Mouse (Mus musculus): ENCODE measurements around the gene Psmd5. TPM values are rescaled to one million over a fixed set of nuclear protein-coding genes. Genes with fewer than 3 reads are reported as not detected.
"Not testable (repeated sequence)": the region's sequence is repeated elsewhere in the genome, so short reads cannot be mapped to it uniquely, and the experiment has no call there.

Gene Psmd5
- polyA plus RNA-seq, 1 experiment from 2014 or later = 102 TPM

GRCm38 (mm10) chr2:34874271-34874670 is 497 bp downstream of the Psmd5 start, which contains the start of gene Cutal:
Gene Cutal, plus strand, starts transcription at chr2:34874396.
- WGBS = 3% methylated on average over 14 of the region's 14 CpGs
- Histone ChIP-seq H3K27ac (ENCODE audit: low read length) (no peak within 1 kb of the TSS), H3K36me3 (ENCODE audit: control insufficient read depth, insufficient read depth) (no peaks in the 10 kb centered on the region), H3K4me2 (ENCODE audit: low read length) (0 out of 2 replicates have a peak within 1 kb of the TSS, but pooled peaks have one; percentile 9), H3K27me3 (replicated peaks; ENCODE audit: control insufficient read depth, insufficient read depth, low read length) (peaks cover 21% of the 10 kb centered on the region), H3K4me3 (replicated peaks; ENCODE audit: low read length) (no peak within 1 kb of the TSS), H3K9me3 (ENCODE audit: control insufficient read depth, low read length) (no peaks in the 10 kb centered on the region), H3K4me1 (replicated peaks; ENCODE audit: control insufficient read depth, insufficient read depth, low read length) (peaks cover 13% of the 10 kb centered on the region), H3K9ac (replicated peaks; ENCODE audit: low read depth, low read length) (0 out of 2 replicates have a peak within 1 kb of the TSS, but pooled peaks have one; percentile 17)
- ATAC-seq = no peak

GRCm38 (mm10) chr2:34870520-34871474 is 4.0 kb downstream of the Psmd5 start:
- ATAC-seq = peak; percentile 99
- Histone ChIP-seq H3K4me2 (ENCODE audit: low read length) (peak overlapping the region; percentile 86), H3K4me3 (replicated peaks; ENCODE audit: low read length) (peak overlapping the region; percentile 80), H3K27me3 (replicated peaks; ENCODE audit: control insufficient read depth, insufficient read depth, low read length) (peaks cover 18% of the 10 kb centered on the region), H3K36me3 (ENCODE audit: control insufficient read depth, insufficient read depth) (no peaks in the 10 kb centered on the region), H3K4me1 (replicated peaks; ENCODE audit: control insufficient read depth, insufficient read depth, low read length) (peaks cover 25% of the 10 kb centered on the region), H3K9ac (replicated peaks; ENCODE audit: low read depth, low read length) (peak overlapping the region; percentile 75), H3K9me3 (ENCODE audit: control insufficient read depth, low read length) (no peaks in the 10 kb centered on the region), H3K27ac (ENCODE audit: low read length) (peak overlapping the region; percentile 91)
- WGBS = under 1% methylated on average over 67 of the region's 67 CpGs

- no peak for ATAC-seq
- H3K4me2 ChIP-seq (ENCODE audit: low read length) = peak overlapping the region; percentile 60
- peak overlapping the region; percentile 35 for H3K4me3 ChIP-seq (replicated peaks; ENCODE audit: low read length)
- no peaks in the 10 kb centered on the region for H3K9me3 ChIP-seq (ENCODE audit: control insufficient read depth, low read length)
- H3K27ac ChIP-seq (ENCODE audit: low read length) = no peak overlapping the region
- peaks cover 16% of the 10 kb centered on the region for H3K27me3 ChIP-seq (replicated peaks; ENCODE audit: control insufficient read depth, insufficient read depth, low read length)
- WGBS = 31% methylated on average over 5 of the region's 5 CpGs
- peak overlapping the region; percentile 37 for H3K9ac ChIP-seq (replicated peaks; ENCODE audit: low read depth, low read length)
- peaks cover 6% of the 10 kb centered on the region for H3K36me3 ChIP-seq (ENCODE audit: control insufficient read depth, insufficient read depth)
- H3K4me1 ChIP-seq (replicated peaks; ENCODE audit: control insufficient read depth, insufficient read depth, low read length) = peaks cover 25% of the 10 kb centered on the region
Observed at GRCm38 (mm10) chr2:34869680-34870079, 5.1 kb downstream of the Psmd5 start.

- no peak overlapping the region for H3K4me3 ChIP-seq (replicated peaks; ENCODE audit: low read length)
- no peak overlapping the region for H3K4me2 ChIP-seq (ENCODE audit: low read length)
- H3K27me3 ChIP-seq (replicated peaks; ENCODE audit: control insufficient read depth, insufficient read depth, low read length) = no peaks in the 10 kb centered on the region
- H3K36me3 ChIP-seq (ENCODE audit: control insufficient read depth, insufficient read depth) = peaks cover 48% of the 10 kb centered on the region
- no peak overlapping the region for H3K27ac ChIP-seq (ENCODE audit: low read length)
- no peak overlapping the region for H3K9ac ChIP-seq (replicated peaks; ENCODE audit: low read depth, low read length)
- H3K4me1 ChIP-seq (replicated peaks; ENCODE audit: control insufficient read depth, insufficient read depth, low read length) = no peaks in the 10 kb centered on the region
- H3K9me3 ChIP-seq (ENCODE audit: control insufficient read depth, low read length) = no peaks in the 10 kb centered on the region
- ATAC-seq = no peak
- WGBS = 92% methylated on average over 8 of the region's 8 CpGs
Observed at GRCm38 (mm10) chr2:34857728-34858127, 17.0 kb downstream of the Psmd5 start.

GRCm38 (mm10) chr2:34855265-34855664 is 19.5 kb downstream of the Psmd5 start:
- Histone ChIP-seq H3K27me3 (replicated peaks; ENCODE audit: control insufficient read depth, insufficient read depth, low read length) (no peaks in the 10 kb centered on the region), H3K4me3 (replicated peaks; ENCODE audit: low read length) (no peak overlapping the region), H3K9ac (replicated peaks; ENCODE audit: low read depth, low read length) (no peak overlapping the region), H3K36me3 (ENCODE audit: control insufficient read depth, insufficient read depth) (peaks cover 52% of the 10 kb centered on the region), H3K4me1 (replicated peaks; ENCODE audit: control insufficient read depth, insufficient read depth, low read length) (no peaks in the 10 kb centered on the region), H3K27ac (ENCODE audit: low read length) (no peak overlapping the region), H3K4me2 (ENCODE audit: low read length) (no peak overlapping the region), H3K9me3 (ENCODE audit: control insufficient read depth, low read length) (no peaks in the 10 kb centered on the region)
- ATAC-seq = no peak
- 95% methylated on average over 4 of the region's 4 CpGs for WGBS

- 88% methylated on average over 1 of the region's 1 CpGs for WGBS
Observed at GRCm38 (mm10) chr2:34847702-34848101, 27.1 kb downstream of the Psmd5 start.

GRCm38 (mm10) chr2:34843211-34843939 is 31.4 kb downstream of the Psmd5 start:
- Histone ChIP-seq H3K9ac (replicated peaks; ENCODE audit: low read depth, low read length) (no peak overlapping the region), H3K4me1 (replicated peaks; ENCODE audit: control insufficient read depth, insufficient read depth, low read length) (no peaks in the 10 kb centered on the region), H3K9me3 (ENCODE audit: control insufficient read depth, low read length) (no peaks in the 10 kb centered on the region), H3K4me2 (ENCODE audit: low read length) (no peak overlapping the region), H3K4me3 (replicated peaks; ENCODE audit: low read length) (no peak overlapping the region), H3K27me3 (replicated peaks; ENCODE audit: control insufficient read depth, insufficient read depth, low read length) (no peaks in the 10 kb centered on the region), H3K36me3 (ENCODE audit: control insufficient read depth, insufficient read depth) (no peaks in the 10 kb centered on the region), H3K27ac (ENCODE audit: low read length) (no peak overlapping the region)
- ATAC-seq = no peak
- 84% methylated on average over 11 of the region's 11 CpGs for WGBS

More at GRCm38 (mm10) chr2:34847702-34848101, 27.1 kb downstream of the Psmd5 start:
- Histone ChIP-seq H3K27ac (ENCODE audit: low read length) (no peak overlapping the region), H3K9ac (replicated peaks; ENCODE audit: low read depth, low read length) (no peak overlapping the region), H3K36me3 (ENCODE audit: control insufficient read depth, insufficient read depth) (peaks cover 12% of the 10 kb centered on the region), H3K4me1 (replicated peaks; ENCODE audit: control insufficient read depth, insufficient read depth, low read length) (no peaks in the 10 kb centered on the region), H3K27me3 (replicated peaks; ENCODE audit: control insufficient read depth, insufficient read depth, low read length) (no peaks in the 10 kb centered on the region), H3K4me2 (ENCODE audit: low read length) (no peak overlapping the region), H3K4me3 (replicated peaks; ENCODE audit: low read length) (no peak overlapping the region), H3K9me3 (ENCODE audit: control insufficient read depth, low read length) (no peaks in the 10 kb centered on the region)
- ATAC-seq = no peak

- no peak overlapping the region for H3K4me2 ChIP-seq (ENCODE audit: low read length)
Observed at GRCm38 (mm10) chr2:34841706-34842105, 33.1 kb downstream of the Psmd5 start.

GRCm38 (mm10) chr2:34840143-34840542 is 34.6 kb downstream of the Psmd5 start:
- H3K4me2 ChIP-seq (ENCODE audit: low read length); H3K36me3 ChIP-seq (ENCODE audit: control insufficient read depth, insufficient read depth); H3K4me1 ChIP-seq (replicated peaks; ENCODE audit: control insufficient read depth, insufficient read depth, low read length); H3K9ac ChIP-seq (replicated peaks; ENCODE audit: low read depth, low read length); H3K9me3 ChIP-seq (ENCODE audit: control insufficient read depth, low read length); ATAC-seq; H3K27ac ChIP-seq (ENCODE audit: low read length); H3K4me3 ChIP-seq (replicated peaks; ENCODE audit: low read length); H3K27me3 ChIP-seq (replicated peaks; ENCODE audit: control insufficient read depth, insufficient read depth, low read length): not testable (repeated sequence)
- WGBS = 84% methylated on average over 5 of the region's 5 CpGs

More at GRCm38 (mm10) chr2:34841706-34842105, 33.1 kb downstream of the Psmd5 start:
- ATAC-seq = no peak
- Histone ChIP-seq H3K27me3 (replicated peaks; ENCODE audit: control insufficient read depth, insufficient read depth, low read length) (no peaks in the 10 kb centered on the region), H3K36me3 (ENCODE audit: control insufficient read depth, insufficient read depth) (no peaks in the 10 kb centered on the region), H3K9me3 (ENCODE audit: control insufficient read depth, low read length) (no peaks in the 10 kb centered on the region), H3K4me1 (replicated peaks; ENCODE audit: control insufficient read depth, insufficient read depth, low read length) (no peaks in the 10 kb centered on the region), H3K27ac (ENCODE audit: low read length) (no peak overlapping the region), H3K9ac (replicated peaks; ENCODE audit: low read depth, low read length) (no peak overlapping the region), H3K4me3 (replicated peaks; ENCODE audit: low read length) (no peak overlapping the region)
- 83% methylated on average over 8 of the region's 8 CpGs for WGBS
